8 mouse cellular contexts compared by ENCODE assay signal in the genomic region with DNA sequence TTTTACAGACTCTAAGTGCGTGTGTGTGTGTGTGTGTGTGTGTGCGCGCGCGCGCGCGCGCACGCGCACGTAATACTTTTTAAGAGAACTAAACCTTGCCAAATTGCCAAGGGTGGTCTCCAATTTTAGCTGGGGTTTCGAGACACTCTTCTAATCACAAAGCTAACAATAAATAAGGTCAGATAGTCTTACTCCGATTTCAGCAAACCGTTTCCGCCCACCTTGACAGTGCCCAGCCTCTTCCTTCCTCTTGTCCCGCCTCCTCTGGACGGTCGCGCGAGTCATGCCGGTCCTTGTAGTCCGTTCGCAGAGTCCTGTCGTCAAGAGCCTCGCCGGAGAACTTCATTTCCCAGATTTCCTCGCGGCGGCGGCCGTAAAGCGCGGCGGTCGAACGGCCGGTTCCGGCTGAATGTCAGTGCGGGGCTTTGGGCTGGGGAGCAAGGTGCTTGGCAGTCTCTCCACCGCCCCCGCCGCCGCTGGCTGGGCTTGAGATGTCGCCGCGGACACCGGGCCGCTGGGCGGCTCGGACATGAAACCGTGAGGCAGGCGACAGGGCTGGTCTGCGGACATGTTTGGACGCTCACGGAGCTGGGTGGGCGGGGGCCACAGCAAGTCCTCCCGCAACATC. TPM values are rescaled to one million over a fixed set of nuclear protein-coding genes. Genes with fewer than 3 reads are reported as not detected.
DNase-seq lines count a peak whose midpoint lies in the region; ATAC-seq and TF ChIP-seq lines count a peak whose summit lies in the region.

A gene (plus strand): TSS at position 345 of the 628 bp plus-strand sequence.

- TF ChIP-seq EP300 in lung, postnatal 0 days (IDR thresholded peaks at IDR 0.05): no peak

- under 1% methylated on average over 58 of the region's 58 CpGs for WGBS in hindbrain, embryonic 10.5 days
- under 1% methylated on average over 58 of the region's 58 CpGs for WGBS in lung, postnatal 0 days

- no peaks in the 10 kb centered on the region for H3K27me3 ChIP-seq in hindbrain, embryonic 10.5 days (ENCODE audit: insufficient read depth, poor library complexity, severe bottlenecking)
- H3K27me3 ChIP-seq in lung, postnatal 0 days (replicated peaks; ENCODE audit: insufficient read depth, low read length): no peaks in the 10 kb centered on the region

- DNase-seq in MN1 (ENCODE audit: low spot score): peak; percentile 96
- DNase-seq in cerebellum, adult 9-10 months: peak; percentile 97
- peak; percentile 96 for DNase-seq in hindbrain, embryonic 10.5 days (ENCODE audit: low spot score)
- DNase-seq in layer of hippocampus, adult 9-11 months: peak; percentile 96
- DNase-seq in lung, postnatal 0 days (ENCODE audit: low spot score): peak; percentile 99
- DNase-seq in ovary, postnatal 14 days (ENCODE audit: low spot score): peak; percentile 93
- peak; percentile 98 for DNase-seq in thymus, postnatal 14 days

- H3K9ac ChIP-seq in lung, postnatal 0 days (replicated peaks; ENCODE audit: low read depth): peak within 1 kb of the TSS; percentile 60

- peak within 1 kb of the TSS; percentile 95 for H3K4me3 ChIP-seq in hindbrain, embryonic 10.5 days
- H3K4me3 ChIP-seq in lung, postnatal 0 days (ENCODE audit: low read depth, low read length): peak within 1 kb of the TSS; percentile 67

- TF ChIP-seq CTCF in lung, postnatal 0 days (IDR thresholded peaks at IDR 0.05): no peak

- H3K4me1 ChIP-seq in hindbrain, embryonic 10.5 days (replicated peaks): peaks cover 52% of the 10 kb centered on the region
- peaks cover 31% of the 10 kb centered on the region; the same call in 1 of the 2 replicates for H3K4me1 ChIP-seq in lung, postnatal 0 days (ENCODE audit: insufficient read depth, low read depth, low read length)

- H3K4me2 ChIP-seq in lung, postnatal 0 days (replicated peaks; ENCODE audit: low read depth, low read length): peak within 1 kb of the TSS; percentile 87

- ATAC-seq in frontal cortex, adult (ENCODE audit: low TSS enrichment): peak; percentile 68
- peak; percentile 88 for ATAC-seq in lung, postnatal 0 days

- no peaks in the 10 kb centered on the region for H3K9me3 ChIP-seq in hindbrain, embryonic 10.5 days
- no peaks in the 10 kb centered on the region for H3K9me3 ChIP-seq in lung, postnatal 0 days (ENCODE audit: low read length)

- no peaks in the 10 kb centered on the region for H3K36me3 ChIP-seq in hindbrain, embryonic 10.5 days
- no peaks in the 10 kb centered on the region for H3K36me3 ChIP-seq in lung, postnatal 0 days (ENCODE audit: insufficient read depth, low read length)

- peak within 1 kb of the TSS; percentile 84 for H3K27ac ChIP-seq in hindbrain, embryonic 10.5 days
- H3K27ac ChIP-seq in lung, postnatal 0 days (ENCODE audit: low read length): 0 out of 2 replicates have a peak within 1 kb of the TSS, but pooled peaks have one; percentile 47

RNA-seq across cellular contexts. Expression of the gene that starts here (rescaled TPM):
- 34.5 and 35.0 TPM in 2 replicates for polyA plus RNA-seq in hindbrain, embryonic 10.5 days (2016; fragmentation: Nextera tagmentation; extraction: Ambion mirVana)
- polyA plus RNA-seq in lung, postnatal 0 days (2015; fragmentation: Nextera tagmentation; extraction: Ambion mirVana): 32.0 and 34.6 TPM in 2 replicates

Comparison
In these comparisons a context has a peak if more than half of its experiments do, and no peak if none do; other contexts are left out.
1. Peak in every context shown above with its lines: DNase-seq, ATAC-seq, H3K4me3 ChIP-seq and H3K27ac ChIP-seq.